In the genomic region with DNA sequence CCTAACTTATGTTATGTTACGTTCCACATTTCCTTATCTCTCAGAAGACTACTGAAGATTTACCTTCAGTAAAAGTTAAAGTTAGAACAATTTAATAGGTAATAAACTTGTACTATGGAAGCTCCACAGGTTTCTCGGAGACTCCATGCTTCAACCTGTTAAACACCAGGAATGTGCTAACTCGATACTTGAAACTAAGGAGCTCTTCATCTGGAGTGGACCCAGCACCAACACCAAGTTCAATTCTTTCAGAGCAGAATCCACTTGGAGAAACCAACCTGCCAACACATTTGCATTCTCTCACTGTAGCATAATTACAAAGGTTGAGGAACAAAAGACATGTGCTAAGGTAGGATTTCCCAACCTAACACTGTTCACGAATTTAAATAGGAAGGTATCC, we compare ENCODE assay signal across 10 mouse cellular contexts. TPM values are rescaled to one million over a fixed set of nuclear protein-coding genes. Genes with fewer than 3 reads are reported as not detected.
DNase-seq lines count a peak whose midpoint lies in the region; ATAC-seq and TF ChIP-seq lines count a peak whose summit lies in the region.
"Had no signal": no experiment of that assay in that cellular context is flagged by ENCODE, and none has a peak within 500 bp of the region (broad histone marks: within the 10 kb centered on the region; RNA-seq: fewer than 3 reads in every experiment).

No protein-coding gene starts in this region.

- TF ChIP-seq EP300 in MEL (IDR thresholded peaks at IDR 0.05; ENCODE audit: low read depth in 1 of 2, low read length in 2 of 2), result no peak
- TF ChIP-seq EP300 in lung, postnatal 0 days (IDR thresholded peaks at IDR 0.05), result no peak

- peaks cover 20% of the 10 kb centered on the region for H3K36me3 ChIP-seq in heart, embryonic 11.5 days (ENCODE audit: control insufficient read depth, insufficient read depth, low read length)
- H3K36me3 ChIP-seq in MEL (ENCODE audit: control insufficient read depth in 1 of 2, insufficient read depth in 2 of 2, low read length in 2 of 2), result peaks cover 45 to 54% of the 10 kb centered on the region in 2 experiments
- H3K36me3 ChIP-seq in hindbrain, embryonic 14.5 days (replicated peaks; ENCODE audit: control insufficient read depth, insufficient read depth), result peaks cover 48% of the 10 kb centered on the region
- peaks cover 28% of the 10 kb centered on the region for H3K36me3 ChIP-seq in lung, postnatal 0 days (ENCODE audit: insufficient read depth, low read length)

- H3K79me2 ChIP-seq in MEL (ENCODE audit: control insufficient read depth, insufficient read depth, low read length, poor library complexity), result peaks cover 47% of the 10 kb centered on the region

- H3K4me2 ChIP-seq in heart, embryonic 11.5 days, result peak overlapping the region; percentile 82
- H3K4me2 ChIP-seq in hindbrain, embryonic 14.5 days (replicated peaks), result peak overlapping the region; percentile 70
- H3K4me2 ChIP-seq in lung, postnatal 0 days (replicated peaks; ENCODE audit: low read depth, low read length), result peak overlapping the region; percentile 69; the same call in 1 of the 2 replicates

- DNase-seq in heart, adult 9 months (ENCODE audit: low spot score in 2 of 2), result no peak
- DNase-seq in MEL (ENCODE audit: low read depth, low spot score), result no peak
- no peak for DNase-seq in hindbrain, embryonic 14.5 days (ENCODE audit: low spot score)
- DNase-seq in lung, postnatal 0 days (ENCODE audit: low spot score), result peak; percentile 71
- DNase-seq in embryo, embryonic 10 days (ENCODE audit: low spot score), result no peak

- 65% methylated on average over 4 of the region's 4 CpGs for WGBS in heart, embryonic 11.5 days (ENCODE audit: insufficient replicate concordance)
- 81% methylated on average over 4 of the region's 4 CpGs for WGBS in hindbrain, embryonic 14.5 days
- WGBS in lung, postnatal 0 days, result 37% methylated on average over 4 of the region's 4 CpGs

- TF ChIP-seq RAD21 in MEL (IDR thresholded peaks at IDR 0.05; ENCODE audit: low read depth, low read length), result no peak

- H3K4me3 ChIP-seq in heart, embryonic 11.5 days (ENCODE audit: low read depth, low read length), result 0 out of 2 replicates have a peak overlapping the region, but pooled peaks have one; percentile 18
- H3K4me3 ChIP-seq in MEL (ENCODE audit: control insufficient read depth in 1 of 2, insufficient read depth in 1 of 2, low read depth in 2 of 2, low read length in 2 of 2), result peak overlapping the region; percentile 56 to 90
- H3K4me3 ChIP-seq in hindbrain, embryonic 14.5 days (replicated peaks; ENCODE audit: low read length), result no peak overlapping the region
- 0 out of 2 replicates have a peak overlapping the region, but pooled peaks have one; percentile 94 for H3K4me3 ChIP-seq in lung, postnatal 0 days (ENCODE audit: low read depth, low read length)

- no peak overlapping the region for H3K27ac ChIP-seq in heart, embryonic 11.5 days (ENCODE audit: low read depth, low read length)
- H3K27ac ChIP-seq in MEL (ENCODE audit: control insufficient read depth, low read depth, low read length), result peak overlapping the region; percentile 40; the same call in 1 of the 2 replicates
- no peak overlapping the region for H3K27ac ChIP-seq in hindbrain, embryonic 14.5 days
- no peak overlapping the region for H3K27ac ChIP-seq in lung, postnatal 0 days (ENCODE audit: low read length)

- H3K9ac ChIP-seq in heart, embryonic 11.5 days (ENCODE audit: low read depth, low read length), result no peak overlapping the region
- H3K9ac ChIP-seq in MEL (ENCODE audit: control insufficient read depth, low read depth, low read length, poor library complexity, severe bottlenecking), result peak overlapping the region; percentile 98
- no peak overlapping the region for H3K9ac ChIP-seq in hindbrain, embryonic 14.5 days
- no peak overlapping the region for H3K9ac ChIP-seq in lung, postnatal 0 days (replicated peaks; ENCODE audit: low read depth)

- no peak for TF ChIP-seq CTCF in MEL (IDR thresholded peaks at IDR 0.05 in 2 of 3, conservative IDR thresholded peaks at IDR 0.05 in 1 of 3; ENCODE audit: control insufficient read depth in 1 of 3, insufficient read depth in 1 of 3, low read depth in 2 of 3, low read length in 3 of 3, poor library complexity in 1 of 3, severe bottlenecking in 1 of 3)
- TF ChIP-seq CTCF in lung, postnatal 0 days (IDR thresholded peaks at IDR 0.05), result no peak

- no peak for TF ChIP-seq POLR2A in MEL (IDR thresholded peaks at IDR 0.05; ENCODE audit: control insufficient read depth in 1 of 2, insufficient read depth in 1 of 2, low read depth in 1 of 2, low read length in 2 of 2, poor library complexity in 1 of 2)

- ATAC-seq in heart, embryonic 11.5 days (replicated peaks; ENCODE audit: insufficient number of reproducible peaks, low FRiP score, low TSS enrichment), result no peak
- no peak for ATAC-seq in hindbrain, embryonic 14.5 days (ENCODE audit: low FRiP score)
- ATAC-seq in lung, postnatal 0 days, result peak; percentile 25; the same call in 1 of the 2 replicates
- ATAC-seq in frontal cortex, adult (ENCODE audit: low TSS enrichment), result no peak
- ATAC-seq in CD4-positive, CD25-positive, alpha-beta regulatory T cell, adult 4 months, result no peak

- H3K9me3 ChIP-seq in heart, embryonic 11.5 days (replicated peaks; ENCODE audit: control insufficient read depth, low read length), result no peaks in the 10 kb centered on the region
- H3K9me3 ChIP-seq in MEL (replicated peaks; ENCODE audit: insufficient read depth, low read length), result no peaks in the 10 kb centered on the region
- no peaks in the 10 kb centered on the region for H3K9me3 ChIP-seq in hindbrain, embryonic 14.5 days (ENCODE audit: control insufficient read depth, low read length)
- H3K9me3 ChIP-seq in lung, postnatal 0 days (ENCODE audit: low read length), result no peaks in the 10 kb centered on the region

- H3K27me3 ChIP-seq in heart, embryonic 11.5 days (ENCODE audit: control insufficient read depth, insufficient read depth, low read length), result no peaks in the 10 kb centered on the region
- H3K27me3 ChIP-seq in MEL (ENCODE audit: control insufficient read depth in 1 of 2, insufficient read depth in 2 of 2, low read length in 2 of 2), result no peaks in the 10 kb centered on the region
- no peaks in the 10 kb centered on the region for H3K27me3 ChIP-seq in hindbrain, embryonic 14.5 days (ENCODE audit: control insufficient read depth, insufficient read depth, low read length)
- H3K27me3 ChIP-seq in lung, postnatal 0 days (replicated peaks; ENCODE audit: insufficient read depth, low read length), result no peaks in the 10 kb centered on the region

- peaks cover 10% of the 10 kb centered on the region for H3K4me1 ChIP-seq in heart, embryonic 11.5 days (ENCODE audit: control insufficient read depth, insufficient read depth, low read length)
- peaks cover 9 to 21% of the 10 kb centered on the region in 2 experiments for H3K4me1 ChIP-seq in MEL (ENCODE audit: control insufficient read depth in 1 of 2, insufficient read depth in 2 of 2, low read length in 2 of 2)
- H3K4me1 ChIP-seq in hindbrain, embryonic 14.5 days (replicated peaks; ENCODE audit: control insufficient read depth, insufficient read depth, low read length), result peaks cover 23% of the 10 kb centered on the region
- H3K4me1 ChIP-seq in lung, postnatal 0 days (ENCODE audit: insufficient read depth, low read depth, low read length), result peaks cover 7% of the 10 kb centered on the region; the same call in 1 of the 2 replicates

RNA-seq across cellular contexts. Expression of gene Btf3, which starts 1.7 kb away (rescaled TPM):
- 523 and 573 TPM in 2 replicates for polyA plus RNA-seq in heart, embryonic 11.5 days (2014; fragmentation: Nextera tagmentation; extraction: Ambion mirVana)
- total RNA-seq in MEL (2012; rRNA removed), result 1,152 and 1,208 TPM in 2 replicates
- polyA plus RNA-seq in MEL (2012; ENCODE audit: insufficient read depth in 1 of 2, insufficient read length in 2 of 2, low read depth in 1 of 2, low replicate concordance in 2 of 2, missing spikeins in 1 of 2), result 1,000 to 10,000 TPM in 1 of 2 experiments, 100 to 1,000 TPM in 1; 227 to 1,291 TPM
- 498 and 539 TPM in 2 replicates for polyA plus RNA-seq in hindbrain, embryonic 14.5 days (2014; fragmentation: Nextera tagmentation; extraction: Ambion mirVana)
- polyA plus RNA-seq in lung, postnatal 0 days (2015; fragmentation: Nextera tagmentation; extraction: Ambion mirVana), result 499 and 511 TPM in 2 replicates
- 100 to 1,000 TPM; 721 to 726 TPM for polyA plus RNA-seq in CD4-positive, CD25-positive, alpha-beta regulatory T cell, adult 4 months (2017; shearing (Covaris generic))

RNA-seq across cellular contexts. Expression of gene Gm21976, which starts 35.4 kb away (rescaled TPM):
- not detected in 2 replicates for polyA plus RNA-seq in heart, embryonic 11.5 days (2014; fragmentation: Nextera tagmentation; extraction: Ambion mirVana)
- total RNA-seq in MEL (2012; rRNA removed), result not detected in 2 replicates
- not detected for polyA plus RNA-seq in MEL (2012; ENCODE audit: insufficient read depth in 1 of 2, insufficient read length in 2 of 2, low read depth in 1 of 2, low replicate concordance in 2 of 2, missing spikeins in 1 of 2)
- not detected in 2 replicates for polyA plus RNA-seq in hindbrain, embryonic 14.5 days (2014; fragmentation: Nextera tagmentation; extraction: Ambion mirVana)
- polyA plus RNA-seq in lung, postnatal 0 days (2015; fragmentation: Nextera tagmentation; extraction: Ambion mirVana), result 0.38 TPM in 1 of 2 replicates, not detected in the other
- polyA plus RNA-seq in CD4-positive, CD25-positive, alpha-beta regulatory T cell, adult 4 months (2017; shearing (Covaris generic)), result not detected
- total RNA-seq: neutrophil, adult 5-6 weeks had no signal
- polyA plus RNA-seq: C2C12 had no signal

RNA-seq across cellular contexts. Expression of gene Foxd1, which starts 38.9 kb away (rescaled TPM):
- polyA plus RNA-seq in heart, embryonic 11.5 days (2014; fragmentation: Nextera tagmentation; extraction: Ambion mirVana), result 0.13 and 0.20 TPM in 2 replicates
- not detected in 2 replicates for total RNA-seq in MEL (2012; rRNA removed)
- not detected for polyA plus RNA-seq in MEL (2012; ENCODE audit: insufficient read depth in 1 of 2, insufficient read length in 2 of 2, low read depth in 1 of 2, low replicate concordance in 2 of 2, missing spikeins in 1 of 2)
- 0.89 and 1.1 TPM in 2 replicates for polyA plus RNA-seq in hindbrain, embryonic 14.5 days (2014; fragmentation: Nextera tagmentation; extraction: Ambion mirVana)
- 0.05 TPM in 2 replicates for polyA plus RNA-seq in lung, postnatal 0 days (2015; fragmentation: Nextera tagmentation; extraction: Ambion mirVana)
- not detected for polyA plus RNA-seq in CD4-positive, CD25-positive, alpha-beta regulatory T cell, adult 4 months (2017; shearing (Covaris generic))
- total RNA-seq: neutrophil, adult 5-6 weeks had no signal

RNA-seq across cellular contexts. Expression of gene Ankra2, which starts 52.2 kb away (rescaled TPM):
- polyA plus RNA-seq in heart, embryonic 11.5 days (2014; fragmentation: Nextera tagmentation; extraction: Ambion mirVana), result 18.0 and 21.0 TPM in 2 replicates
- 8.1 and 10.4 TPM in 2 replicates for total RNA-seq in MEL (2012; rRNA removed)
- 10 to 100 TPM in 1 of 2 experiments, not detected in 1; 14.7 TPM for polyA plus RNA-seq in MEL (2012; ENCODE audit: insufficient read depth in 1 of 2, insufficient read length in 2 of 2, low read depth in 1 of 2, low replicate concordance in 2 of 2, missing spikeins in 1 of 2)
- polyA plus RNA-seq in hindbrain, embryonic 14.5 days (2014; fragmentation: Nextera tagmentation; extraction: Ambion mirVana), result 93.4 and 94.2 TPM in 2 replicates
- polyA plus RNA-seq in lung, postnatal 0 days (2015; fragmentation: Nextera tagmentation; extraction: Ambion mirVana), result 22.1 and 24.2 TPM in 2 replicates
- 10 to 100 TPM; 21.3 to 24.5 TPM for polyA plus RNA-seq in CD4-positive, CD25-positive, alpha-beta regulatory T cell, adult 4 months (2017; shearing (Covaris generic))

RNA-seq across cellular contexts. Expression of gene Utp15, which starts 52.3 kb away (rescaled TPM):
- polyA plus RNA-seq in heart, embryonic 11.5 days (2014; fragmentation: Nextera tagmentation; extraction: Ambion mirVana), result 19.9 and 22.3 TPM in 2 replicates
- total RNA-seq in MEL (2012; rRNA removed), result 50.8 and 60.8 TPM in 2 replicates
- 10 to 100 TPM in 1 of 2 experiments, not detected in 1; 40.3 TPM for polyA plus RNA-seq in MEL (2012; ENCODE audit: insufficient read depth in 1 of 2, insufficient read length in 2 of 2, low read depth in 1 of 2, low replicate concordance in 2 of 2, missing spikeins in 1 of 2)
- polyA plus RNA-seq in hindbrain, embryonic 14.5 days (2014; fragmentation: Nextera tagmentation; extraction: Ambion mirVana), result 26.9 and 30.3 TPM in 2 replicates
- polyA plus RNA-seq in lung, postnatal 0 days (2015; fragmentation: Nextera tagmentation; extraction: Ambion mirVana), result 8.4 and 8.7 TPM in 2 replicates
- 10 to 100 TPM; 22.6 to 26.6 TPM for polyA plus RNA-seq in CD4-positive, CD25-positive, alpha-beta regulatory T cell, adult 4 months (2017; shearing (Covaris generic))
